Mouse (Mus musculus) left cerebral cortex, adult 2 months (tissue): ENCODE measurements around the gene Egfl8. TPM values are rescaled to one million over a fixed set of nuclear protein-coding genes. Genes with fewer than 3 reads are reported as not detected.

Experiments
- DNase-seq, 2 experiments: peaks; one replicate each; pipeline ENCODE4 v3.0.0; 2021 to 2022; ENCODE audit warnings: low spot score in 2 of 2, mixed read lengths in 1 of 2; ENCODE audit errors: extremely low spot score in 1 of 2
- H3K27ac ChIP-seq: fragments of 200-600 bp; 2 replicates; pipeline ENCODE4 v1.8.1; 2022
- H3K4me3 ChIP-seq: fragments of 200-600 bp; 2 replicates; pipeline ENCODE4 v1.8.1; 2022
- CTCF ChIP-seq: fragments of 200-600 bp; IDR thresholded peaks from 2 replicates; pipeline ENCODE4 v1.8.1; 2022; ENCODE audit warnings: antibody characterized with exemption, mild to moderate bottlenecking, moderate library complexity
- intact Hi-C: fragments of 180-260 bp; cut with DNase I; formaldehyde crosslinking; loops from one replicate; pipeline ENCODE4 v1.15.1; 2025
- total RNA-seq, 2 experiments: library from RNA; stranded (reverse); gene quantifications; 2 replicates each; pipeline ENCODE4 v1.2.3; 2021

The Egfl8 gene
- total RNA-seq, 2 experiments from 2014 or later, result 2.9 to 3.5 TPM

DNA sequence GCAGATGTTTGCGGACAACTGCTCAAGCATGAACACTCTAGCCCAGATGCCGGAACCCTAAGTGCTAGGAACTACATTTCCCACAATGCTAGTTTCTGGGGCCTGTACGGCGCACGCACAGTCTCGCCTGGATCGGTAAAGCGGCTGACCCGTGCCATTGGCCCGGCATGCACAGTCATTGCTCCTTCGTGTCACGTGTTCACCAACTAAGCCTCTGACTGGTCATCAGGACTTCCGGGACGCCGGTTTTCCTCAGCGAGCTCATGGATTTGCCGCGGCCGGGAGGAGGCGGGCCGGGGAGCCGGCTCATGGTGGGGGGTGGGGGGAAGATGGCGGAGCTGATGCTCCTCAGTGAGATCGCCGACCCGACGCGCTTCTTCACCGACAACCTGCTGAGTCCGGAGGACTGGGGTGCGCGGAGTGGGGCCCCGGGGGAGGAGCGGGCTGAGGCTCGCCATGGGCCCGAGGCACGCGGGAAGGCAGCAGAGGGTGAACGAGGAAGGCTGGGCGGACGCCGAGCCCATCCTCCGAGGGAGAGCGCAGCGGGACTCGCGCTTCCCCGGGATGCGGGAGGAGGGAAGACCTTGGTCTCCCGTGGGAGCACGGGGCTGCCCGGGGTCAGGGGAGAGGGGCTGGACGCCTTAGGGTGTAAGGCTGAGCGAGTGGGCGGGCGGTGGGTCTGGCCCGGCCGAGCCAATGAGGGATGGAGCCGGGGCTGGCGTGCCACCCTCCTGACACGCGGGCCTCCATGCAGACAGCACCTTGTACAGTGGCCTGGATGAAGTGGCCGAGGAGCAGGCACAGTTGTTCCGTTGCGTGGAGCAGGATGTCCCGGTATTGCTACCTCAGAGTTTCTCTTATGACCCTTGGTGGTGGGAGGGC lies 31.4 kb upstream of the Egfl8 start, which contains the start of gene Atf6b:
Gene Atf6b (plus strand): TSS at position 241 of the 882 bp plus-strand sequence.
- peak within 1 kb of the TSS; percentile 73 for H3K4me3 ChIP-seq
- intact Hi-C loops, result no loop called here
- DNase-seq, result peak; percentile 90 to 96
- H3K27ac ChIP-seq, result peak within 1 kb of the TSS; percentile 92
- TF ChIP-seq CTCF, result no peak

DNA sequence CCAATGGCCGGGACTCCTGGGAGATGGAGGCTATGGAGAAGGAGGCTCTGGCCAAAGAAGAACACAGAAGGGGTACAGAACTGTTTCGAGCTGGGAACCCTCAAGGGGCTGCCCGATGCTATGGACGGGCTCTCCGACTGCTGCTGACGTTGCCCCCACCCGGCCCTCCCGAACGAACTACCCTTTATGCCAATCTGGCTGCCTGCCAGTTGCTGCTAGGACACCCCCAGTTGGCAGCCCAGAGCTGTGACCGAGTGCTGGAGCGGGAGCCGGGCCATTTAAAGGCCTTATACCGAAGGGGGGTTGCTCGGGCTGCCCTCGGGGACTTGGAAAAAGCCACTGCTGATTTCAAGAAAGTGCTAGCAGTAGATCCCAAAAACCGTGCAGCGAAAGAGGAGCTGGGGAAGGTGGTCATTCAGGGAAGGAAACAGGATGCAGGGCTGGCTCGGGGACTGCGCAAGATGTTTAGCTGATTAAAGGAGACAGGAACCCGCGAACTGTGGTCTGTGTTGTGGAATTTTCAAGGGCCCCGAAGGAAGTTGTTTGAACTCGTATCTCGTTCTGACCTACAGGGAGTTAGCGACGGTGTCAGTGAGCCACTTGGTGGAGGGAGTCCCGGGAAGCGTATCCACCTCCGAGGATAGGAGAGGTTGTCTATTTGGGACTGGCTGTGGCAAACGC lies 30.2 kb upstream of the Egfl8 start:
- intact Hi-C loops, result no loop called here
- no peak for TF ChIP-seq CTCF
- Histone ChIP-seq H3K27ac (no peak overlapping the region), H3K4me3 (no peak overlapping the region)
- no peak for DNase-seq

- no peak for TF ChIP-seq CTCF
- H3K4me3 ChIP-seq, result peak overlapping the region; percentile 64
- DNase-seq, result no peak
- peak overlapping the region; percentile 81 for H3K27ac ChIP-seq
- intact Hi-C loops, result no loop called here
Measured at GRCm38 (mm10) chr17:34645256-34645829, 29.6 kb upstream of the Egfl8 start.

- H3K27ac ChIP-seq, result peak within 1 kb of the TSS; percentile 81
- DNase-seq, result peak; percentile 94
- TF ChIP-seq CTCF, result no peak
- H3K4me3 ChIP-seq, result peak within 1 kb of the TSS; percentile 64
- intact Hi-C loops, result loop anchor here (1.0 kb wide), 1 partner anchor 17 kb away; no protein-coding TSS in a partner anchor
Measured at GRCm38 (mm10) chr17:34644608-34645007, 28.8 kb upstream of the Egfl8 start, which contains the start of gene Fkbpl. Fkbpl (plus strand) TSS chr17:34644764.

GRCm38 (mm10) chr17:34643944-34644343 lies 28.2 kb upstream of the Egfl8 start:
- intact Hi-C loops, result loop anchor here (1.0 kb wide), 1 partner anchor 17 kb away; no protein-coding TSS in a partner anchor

GRCm38 (mm10) chr17:34643379-34643778 lies 27.6 kb upstream of the Egfl8 start:
- H3K4me3 ChIP-seq, result no peak overlapping the region
- TF ChIP-seq CTCF, result no peak
- DNase-seq, result no peak
- intact Hi-C loops, result no loop called here
- H3K27ac ChIP-seq, result no peak overlapping the region

More at GRCm38 (mm10) chr17:34643944-34644343, 28.2 kb upstream of the Egfl8 start:
- H3K27ac ChIP-seq, result peak overlapping the region; percentile 60
- no peak overlapping the region for H3K4me3 ChIP-seq
- no peak for TF ChIP-seq CTCF
- no peak for DNase-seq

GRCm38 (mm10) chr17:34641945-34642344 lies 26.2 kb upstream of the Egfl8 start:
- H3K27ac ChIP-seq, result 0 out of 2 replicates have a peak overlapping the region, but pooled peaks have one; percentile 69
- DNase-seq, result no peak
- no peak overlapping the region for H3K4me3 ChIP-seq
- TF ChIP-seq CTCF, result no peak
- intact Hi-C loops, result no loop called here

DNA sequence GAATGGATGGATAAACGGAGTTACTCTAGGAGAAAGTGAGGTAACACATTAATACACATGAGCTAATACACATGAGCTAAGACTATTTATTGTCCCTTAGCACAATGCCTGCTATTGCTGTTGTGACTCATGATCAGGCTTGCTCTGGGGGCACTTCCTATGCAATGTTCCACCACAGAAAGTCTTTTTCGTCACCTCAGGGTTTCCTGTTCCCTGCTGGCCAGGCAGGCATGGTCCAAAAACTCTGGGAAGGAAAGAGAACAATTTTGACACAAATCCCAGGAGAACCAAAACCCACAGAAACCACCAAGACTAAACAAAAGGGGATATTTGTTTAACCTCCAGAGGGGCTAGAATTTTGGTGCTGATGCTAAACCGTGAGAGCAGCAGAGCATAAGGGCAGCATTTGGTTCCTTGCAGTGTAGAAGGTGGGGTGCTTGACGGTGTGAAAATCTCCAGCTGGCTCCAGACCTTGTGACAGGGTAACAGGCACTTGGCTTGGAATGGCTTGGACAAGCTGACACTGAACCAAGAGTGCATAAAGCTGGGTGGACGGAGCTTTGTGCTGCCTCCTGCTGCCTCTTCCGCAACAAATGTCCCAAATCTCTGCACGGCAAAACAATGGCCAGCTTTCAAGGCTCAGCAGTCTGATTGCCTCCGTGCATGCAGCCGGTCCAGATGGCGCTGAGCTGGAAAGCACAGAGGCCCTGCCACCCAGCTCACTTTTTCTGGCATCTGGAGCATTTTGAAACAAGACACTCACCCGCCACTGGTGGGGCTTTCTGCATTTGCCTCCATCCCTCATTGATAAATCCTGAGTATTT lies 25.2 kb upstream of the Egfl8 start:
- DNase-seq, result no peak
- intact Hi-C loops, result no loop called here
- TF ChIP-seq CTCF, result peak; percentile 3; the same call in 1 of the 2 replicates
- Histone ChIP-seq H3K4me3 (no peak overlapping the region), H3K27ac (peak overlapping the region; percentile 69)

GRCm38 (mm10) chr17:34639461-34640255 lies 23.9 kb upstream of the Egfl8 start:
- DNase-seq, result no peak
- intact Hi-C loops, result no loop called here
- Histone ChIP-seq H3K27ac (peak overlapping the region; percentile 38; the same call in 1 of the 2 replicates), H3K4me3 (no peak overlapping the region)
- no peak for TF ChIP-seq CTCF

DNA sequence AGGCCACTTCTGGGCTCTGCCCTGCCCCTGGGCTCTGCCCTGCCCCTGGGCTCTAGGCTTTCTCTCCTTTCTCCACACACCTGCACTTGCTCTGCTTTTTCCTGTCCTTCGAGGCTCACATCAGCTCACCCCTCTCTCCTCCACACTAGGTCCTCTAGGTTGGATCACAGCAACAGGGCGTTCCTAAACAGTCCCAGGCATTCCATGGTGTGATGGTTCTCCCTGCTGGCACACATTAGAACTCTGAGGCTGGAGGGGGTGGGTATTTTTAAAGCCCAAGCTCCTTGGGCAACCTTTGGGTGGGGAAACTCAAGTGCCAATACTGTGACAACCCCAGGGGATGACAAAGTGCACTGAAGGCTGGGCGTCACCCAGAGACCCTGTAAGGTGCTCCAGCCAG lies 21.7 kb upstream of the Egfl8 start:
- TF ChIP-seq CTCF, result no peak
- Histone ChIP-seq H3K4me3 (no peak overlapping the region), H3K27ac (no peak overlapping the region)
- no peak for DNase-seq
- intact Hi-C loops, result no loop called here
